Mouse (Mus musculus): ENCODE measurements around the gene Nfkb1.

DNA sequence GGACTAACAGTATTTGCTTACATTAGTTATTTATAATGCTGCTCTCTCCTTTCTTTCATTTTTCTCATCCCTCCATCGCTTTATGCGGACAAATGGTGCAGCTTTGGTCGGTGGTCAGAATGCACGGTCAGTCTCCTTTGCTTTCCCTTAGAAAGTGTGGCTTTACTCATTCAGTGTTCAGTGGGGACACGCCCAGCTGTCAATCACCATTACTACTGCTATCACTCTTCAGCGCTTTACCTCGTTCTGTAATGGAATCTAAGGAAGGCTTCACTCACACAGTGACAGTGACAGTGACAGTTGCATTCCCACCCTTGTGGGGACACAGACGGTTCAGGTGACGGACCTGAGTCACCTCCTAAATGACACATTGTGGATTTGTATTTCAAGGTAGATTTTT is 39.4 kb upstream of the Nfkb1 start:
- TF ChIP-seq EP300 (IDR thresholded peaks at IDR 0.05; ENCODE audit: insufficient read depth, low read depth, low read length) (no peak), CTCF (IDR thresholded peaks at IDR 0.05; ENCODE audit: low read depth, low read length) (no peak)
